Mouse (Mus musculus) neural tube, embryonic 15.5 days (tissue): ENCODE results near the gene Scn4b. TPM values are rescaled to one million over a fixed set of nuclear protein-coding genes. Genes with fewer than 3 reads are reported as not detected.

Experiments used
- ATAC-seq: fragments of 200-750 bp; cut with Nextera tagmentation; 2 replicates; pipeline ENCODE4 v1.8.0; 2017; ENCODE audit warnings: mild to moderate bottlenecking, moderate TSS enrichment, moderate library complexity; ENCODE audit not compliant: low FRiP score
- H3K27ac ChIP-seq: fragments of 300-500 bp; sonication (generic); replicated peaks from 2 replicates; pipeline ENCODE4 v1.5.1; 2015; ENCODE audit warnings: mild to moderate bottlenecking, inconsistent platforms
- H3K27me3 ChIP-seq: fragments of 300-500 bp; sonication (generic); replicated peaks from 2 replicates; pipeline ENCODE4 v1.6.1; 2015; ENCODE audit warnings: inconsistent platforms
- H3K36me3 ChIP-seq: fragments of 300-500 bp; sonication (generic); 2 replicates; pipeline ENCODE4 v1.6.1; 2015; ENCODE audit warnings: inconsistent platforms
- H3K4me1 ChIP-seq: fragments of 300-500 bp; sonication (generic); 2 replicates; pipeline ENCODE4 v1.6.1; 2015; ENCODE audit warnings: inconsistent platforms
- H3K4me2 ChIP-seq: fragments of 300-500 bp; sonication (generic); 2 replicates; pipeline ENCODE4 v1.6.1; 2015; ENCODE audit warnings: inconsistent platforms, mild to moderate bottlenecking, moderate library complexity
- H3K4me3 ChIP-seq: fragments of 300-500 bp; sonication (generic); replicated peaks from 2 replicates; pipeline ENCODE4 v1.5.1; 2015; ENCODE audit warnings: mild to moderate bottlenecking, inconsistent platforms
- H3K9ac ChIP-seq: fragments of 300-500 bp; sonication (generic); replicated peaks from 2 replicates; pipeline ENCODE4 v1.6.1; 2015; ENCODE audit warnings: mild to moderate bottlenecking, inconsistent platforms
- H3K9me3 ChIP-seq: fragments of 300-500 bp; sonication (generic); replicated peaks from 2 replicates; pipeline ENCODE4 v1.6.1; 2016; ENCODE audit warnings: inconsistent platforms
- whole genome bisulfite sequencing: fragments of 180-500 bp; shearing (Covaris S2); methylation state at CpG from one replicate; pipeline ENCODE4 v1.1.7; 2015; ENCODE audit warnings: mixed read lengths; 5-methylcytosine and 5-hydroxymethylcytosine counted together
- polyA plus RNA-seq: library from polyadenylated mRNA; unstranded; fragments of >200 nt; fragmentation: Nextera tagmentation; extraction: Ambion mirVana; gene quantifications from 2 replicates; pipeline ENCODE4 v1.2.1, GENCODE M21; 2015

Gene Scn4b
- polyA plus RNA-seq, 1 experiment from 2014 or later, result 0.55 TPM

- H3K27ac ChIP-seq, result no peak overlapping the region
- ATAC-seq, result no peak
- H3K9me3 ChIP-seq, result no peaks in the 10 kb centered on the region
- no peak overlapping the region for H3K4me2 ChIP-seq
- WGBS, result 89% methylated on average over 5 of the region's 5 CpGs
- no peaks in the 10 kb centered on the region for H3K4me1 ChIP-seq
- no peaks in the 10 kb centered on the region for H3K36me3 ChIP-seq
- H3K27me3 ChIP-seq, result no peaks in the 10 kb centered on the region; the same call in 1 of the 2 replicates
- no peak overlapping the region for H3K9ac ChIP-seq
- H3K4me3 ChIP-seq, result no peak overlapping the region
These were observed 59.4 kb downstream of the Scn4b start for GRCm38 (mm10) chr9:45197549-45197948.

GRCm38 (mm10) chr9:45201319-45201947, 63.2 kb downstream of the Scn4b start:
- no peak for ATAC-seq
- H3K4me2 ChIP-seq, result no peak overlapping the region
- H3K27me3 ChIP-seq, result no peaks in the 10 kb centered on the region
- H3K9me3 ChIP-seq, result no peaks in the 10 kb centered on the region
- 90% methylated on average over 5 of the region's 5 CpGs for WGBS
- H3K9ac ChIP-seq, result no peak overlapping the region
- H3K4me3 ChIP-seq, result no peak overlapping the region
- no peak overlapping the region for H3K27ac ChIP-seq
- H3K36me3 ChIP-seq, result no peaks in the 10 kb centered on the region
- no peaks in the 10 kb centered on the region for H3K4me1 ChIP-seq

- ATAC-seq, result no peak
- Histone ChIP-seq H3K27me3 (no peaks in the 10 kb centered on the region), H3K27ac (no peak overlapping the region), H3K4me3 (no peak overlapping the region), H3K4me2 (no peak overlapping the region), H3K9ac (no peak overlapping the region), H3K9me3 (no peaks in the 10 kb centered on the region), H3K4me1 (no peaks in the 10 kb centered on the region), H3K36me3 (no peaks in the 10 kb centered on the region)
- WGBS, result 79% methylated on average over 9 of the region's 9 CpGs
These were observed 64.0 kb downstream of the Scn4b start for GRCm38 (mm10) chr9:45202021-45202798.

Other genes with a start within 250 kb of the Scn4b start
- 830 and 890 TPM in 2 replicates for gene Atp5l, start 217.7 kb upstream of the Scn4b start, polyA plus RNA-seq
- 31.8 and 34.2 TPM in 2 replicates for gene Ube4a, start 172.8 kb upstream of the Scn4b start, polyA plus RNA-seq
- 114 TPM in 1 of 2 replicates, not detected in the other for gene Cd3g, start 158.0 kb upstream of the Scn4b start, polyA plus RNA-seq
- 31.2 TPM in 1 of 2 replicates, not detected in the other for gene Cd3d, start 156.6 kb upstream of the Scn4b start, polyA plus RNA-seq
- 0.19 and 57.9 TPM in 2 replicates for gene Cd3e, start 128.8 kb upstream of the Scn4b start, polyA plus RNA-seq
- gene Mpzl2, start 98.6 kb upstream of the Scn4b start, polyA plus RNA-seq, result 0.77 and 8.6 TPM in 2 replicates
- 1.00 and 2.0 TPM in 2 replicates for gene Mpzl3, start 83.2 kb upstream of the Scn4b start, polyA plus RNA-seq
- gene Jaml, start 59.2 kb upstream of the Scn4b start, polyA plus RNA-seq, result 0.32 and 1.7 TPM in 2 replicates
- 11.9 and 12.0 TPM in 2 replicates for gene Scn2b, start 20.6 kb upstream of the Scn4b start, polyA plus RNA-seq
- gene BC049352, start 43.6 kb downstream of the Scn4b start, polyA plus RNA-seq, result not detected in 2 replicates
- 2.7 TPM in 1 of 2 replicates, not detected in the other for gene Tmprss4, start 65.7 kb downstream of the Scn4b start, polyA plus RNA-seq
- 0.69 and 2.1 TPM in 2 replicates for gene Il10ra, start 130.8 kb downstream of the Scn4b start, polyA plus RNA-seq
- 0.04 and 0.24 TPM in 2 replicates for gene Tmprss13, start 180.7 kb downstream of the Scn4b start, polyA plus RNA-seq
- gene Fxyd6, start 231.8 kb downstream of the Scn4b start, polyA plus RNA-seq, result 442 and 531 TPM in 2 replicates